In genomic region chr3:139786510-139786909, GRCm38 (mm10) we compare ENCODE assay signal across 26 mouse cellular contexts.
A peak's percentile ranks its signal among the peaks of the same experiment; 100 is the strongest.
DNase-seq lines count a peak whose midpoint lies in the region; ATAC-seq and TF ChIP-seq lines count a peak whose summit lies in the region.
"Had no signal": no experiment of that assay in that cellular context is flagged by ENCODE, and none has a peak within 500 bp of the region (broad histone marks: within the 10 kb centered on the region; RNA-seq: fewer than 3 reads in every experiment).

No protein-coding gene starts in this region.

- ATAC-seq in G1E (ENCODE audit: extremely low read depth, insufficient number of reproducible peaks, low FRiP score, poor library complexity, severe bottlenecking): peak; percentile 12
- peak; percentile 59 for ATAC-seq in common myeloid progenitor, adult 5-6 weeks (replicated peaks; ENCODE audit: low read depth, poor library complexity, severe bottlenecking)
- ATAC-seq in megakaryocyte progenitor cell, adult 5-6 weeks (replicated peaks; ENCODE audit: poor library complexity): peak; percentile 76
- ATAC-seq in megakaryocyte, adult 5-6 weeks (ENCODE audit: poor library complexity, severe bottlenecking): no peak
- ATAC-seq: activated CD4-positive, CD25-positive, alpha-beta regulatory T cell, adult 4 months; CD4-positive, CD25-positive, alpha-beta regulatory T cell, adult 4 months; forebrain, embryonic 14.5 days; forebrain, embryonic 16.5 days; Patski had no signal

- H3K4me3 ChIP-seq in G1E (ENCODE audit: low read depth, low read length): no peak overlapping the region
- no peak overlapping the region for H3K4me3 ChIP-seq in cerebellum, adult 2 months (replicated peaks; ENCODE audit: insufficient read depth, low read depth, low read length)
- H3K4me3 ChIP-seq: embryonic facial prominence, embryonic 13.5 days; embryonic facial prominence, embryonic 15.5 days; erythroblast, embryonic 14.5 days; forebrain, embryonic 10.5 days; forebrain, embryonic 12.5 days had no signal

- peaks cover 74% of the 10 kb centered on the region for H3K4me1 ChIP-seq in G1E (ENCODE audit: insufficient read depth, low read depth, low read length)
- H3K4me1 ChIP-seq in cerebellum, adult 2 months (ENCODE audit: control insufficient read depth, insufficient read depth, low read length): no peaks in the 10 kb centered on the region
- H3K4me1 ChIP-seq: embryonic facial prominence, embryonic 13.5 days; embryonic facial prominence, embryonic 15.5 days had no signal

- no peak for DNase-seq in G1E (ENCODE audit: low spot score)
- no peak for DNase-seq in cerebellum, adult 2 months
- DNase-seq in layer of hippocampus, postnatal 10 days (ENCODE audit: low spot score in 2 of 2): no peak
- DNase-seq: adrenal gland, adult 8-10 months; adrenal gland, postnatal 14 days; adrenal gland, postnatal 36 days; B cell, adult 2 months; cerebellum, adult 11-12 months; cerebellum, adult 8-10 months; cerebellum, postnatal 10 days; cerebellum, postnatal 25 days; embryo, embryonic 11 days had no signal

- H3K27ac ChIP-seq in cerebellum, adult 2 months (ENCODE audit: insufficient read depth, low read length): no peak overlapping the region
- H3K27ac ChIP-seq: embryonic facial prominence, embryonic 13.5 days; embryonic facial prominence, embryonic 15.5 days; forebrain, embryonic 10.5 days; forebrain, embryonic 12.5 days had no signal

- no peak for TF ChIP-seq CTCF in G1E (IDR thresholded peaks at IDR 0.05; ENCODE audit: low read depth, low read length)
- TF ChIP-seq CTCF in cerebellum, adult 2 months (IDR thresholded peaks at IDR 0.05; ENCODE audit: borderline replicate concordance, insufficient read depth, low read depth, low read length): no peak

- H3K36me3 ChIP-seq in G1E (replicated peaks): no peaks in the 10 kb centered on the region
- H3K36me3 ChIP-seq: embryonic facial prominence, embryonic 13.5 days; embryonic facial prominence, embryonic 15.5 days; forebrain, embryonic 10.5 days; forebrain, embryonic 12.5 days had no signal

- peaks cover 3% of the 10 kb centered on the region for H3K9me3 ChIP-seq in G1E (replicated peaks)
- H3K9me3 ChIP-seq: embryonic facial prominence, embryonic 13.5 days; embryonic facial prominence, embryonic 15.5 days; forebrain, embryonic 10.5 days; forebrain, embryonic 12.5 days had no signal

- no peak for TF ChIP-seq POLR2A in cerebellum, adult 2 months (IDR thresholded peaks at IDR 0.05; ENCODE audit: borderline replicate concordance, insufficient read depth, low read length)

- 95% methylated on average over 1 of the region's 1 CpGs for WGBS in cerebellum, adult 2 months

- no peaks in the 10 kb centered on the region for H3K27me3 ChIP-seq in G1E (ENCODE audit: insufficient read depth, low read length)
- H3K27me3 ChIP-seq in cerebellum, adult 2 months (ENCODE audit: control insufficient read depth, insufficient read depth, low read length): no peaks in the 10 kb centered on the region
- H3K27me3 ChIP-seq: CH12.LX; embryonic facial prominence, embryonic 13.5 days; embryonic facial prominence, embryonic 15.5 days; forebrain, embryonic 12.5 days; Patski had no signal
